Mouse (Mus musculus) c-Kit-positive CD71-positive TER-119-positive erythroid progenitor cells, embryonic 14.5 days (primary cell): Measurements from ENCODE around the gene Hfe2.

Experiments
- DNase-seq: peaks from one replicate; pipeline ENCODE4 v3.0.0-alpha.2; 2013; ENCODE audit warnings: low spot score

The Hfe2 gene

GRCm38 (mm10) chr3:96528506-96528905, 3.5 kb downstream of the Hfe2 start:
- DNase-seq = no peak

GRCm38 (mm10) chr3:96532050-96532449, 7.1 kb downstream of the Hfe2 start:
- DNase-seq = no peak

GRCm38 (mm10) chr3:96534300-96534699, 9.3 kb downstream of the Hfe2 start:
- DNase-seq = no peak

GRCm38 (mm10) chr3:96539316-96539715, 14.3 kb downstream of the Hfe2 start:
- no peak for DNase-seq

GRCm38 (mm10) chr3:96540740-96541139, 15.8 kb downstream of the Hfe2 start:
- DNase-seq = no peak

- DNase-seq = no peak
Measured at GRCm38 (mm10) chr3:96541328-96542078, 16.5 kb downstream of the Hfe2 start.

- no peak for DNase-seq
Measured at GRCm38 (mm10) chr3:96542554-96542953, 17.6 kb downstream of the Hfe2 start.

GRCm38 (mm10) chr3:96543345-96543744, 18.4 kb downstream of the Hfe2 start:
- no peak for DNase-seq

GRCm38 (mm10) chr3:96545565-96545964, 20.6 kb downstream of the Hfe2 start:
- DNase-seq = no peak

GRCm38 (mm10) chr3:96546880-96547279, 21.9 kb downstream of the Hfe2 start:
- no peak for DNase-seq

GRCm38 (mm10) chr3:96547389-96547960, 22.5 kb downstream of the Hfe2 start:
- DNase-seq = peak; percentile 70

GRCm38 (mm10) chr3:96548824-96549223, 23.9 kb downstream of the Hfe2 start:
- DNase-seq = no peak

- DNase-seq = no peak
Measured at GRCm38 (mm10) chr3:96549346-96549745, 24.4 kb downstream of the Hfe2 start.

- peak; percentile 67 for DNase-seq
Measured at GRCm38 (mm10) chr3:96551203-96551602, 26.2 kb downstream of the Hfe2 start.

GRCm38 (mm10) chr3:96551890-96552289, 26.9 kb downstream of the Hfe2 start:
- DNase-seq = no peak

- DNase-seq = no peak
Measured at GRCm38 (mm10) chr3:96553601-96554000, 28.6 kb downstream of the Hfe2 start.

- DNase-seq = no peak
Measured at GRCm38 (mm10) chr3:96554251-96554650, 29.3 kb downstream of the Hfe2 start.

GRCm38 (mm10) chr3:96555041-96555596, 30.1 kb downstream of the Hfe2 start:
- no peak for DNase-seq

- no peak for DNase-seq
Measured at GRCm38 (mm10) chr3:96555999-96556614, 31.1 kb downstream of the Hfe2 start.

- peak; percentile 47 for DNase-seq
Measured at GRCm38 (mm10) chr3:96556651-96557635, 32.0 kb downstream of the Hfe2 start.

- DNase-seq = peak; percentile 99
Measured at GRCm38 (mm10) chr3:96557694-96558093, 32.7 kb downstream of the Hfe2 start, which contains the start of gene Txnip. Txnip (plus strand) TSS chr3:96557957.

- DNase-seq = no peak
Measured at GRCm38 (mm10) chr3:96558159-96558558, 33.2 kb downstream of the Hfe2 start.
